Mouse (Mus musculus): ENCODE results near the gene Ptgds. TPM values are rescaled to one million over a fixed set of nuclear protein-coding genes. Genes with fewer than 3 reads are reported as not detected.

Gene Ptgds
- total and polyA plus RNA-seq, 2 experiments from 2014 or later: 1,729 to 1,919 TPM

DNA sequence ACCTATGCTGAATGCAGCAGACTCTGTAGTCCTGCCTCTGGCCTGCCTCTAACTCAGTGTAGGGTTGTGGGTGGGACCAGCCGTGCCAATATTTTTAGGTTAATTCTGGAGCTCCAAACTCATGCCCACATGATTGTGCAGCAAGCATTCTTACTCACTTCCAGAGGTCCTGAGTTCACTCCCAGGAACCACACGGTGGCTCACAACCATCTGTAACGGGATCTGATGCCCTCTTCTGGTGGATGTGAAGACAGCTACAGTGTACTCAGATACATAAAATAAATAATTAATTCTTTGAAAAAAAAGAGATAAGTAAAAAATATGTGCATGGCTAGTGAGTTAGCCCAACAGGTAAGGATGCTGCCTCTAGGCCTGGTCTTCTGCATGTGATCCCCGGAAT lies 26.6 kb upstream of the Ptgds start:
- no peak for ATAC-seq
- TF ChIP-seq CTCF (IDR thresholded peaks at IDR 0.05; ENCODE audit: low read depth): peak; percentile 68
- Histone ChIP-seq H3K4me2 (ENCODE audit: low read depth) (no peak overlapping the region), H3K27ac (ENCODE audit: low read depth, low read length) (no peak overlapping the region), H3K27me3 (ENCODE audit: insufficient read depth, low read length) (no peaks in the 10 kb centered on the region), H3K9ac (no peak overlapping the region), H3K4me3 (ENCODE audit: low read depth, low read length) (no peak overlapping the region), H3K9me3 (ENCODE audit: low read length) (no peaks in the 10 kb centered on the region), H3K4me1 (ENCODE audit: insufficient read depth) (peaks cover 2% of the 10 kb centered on the region), H3K36me3 (ENCODE audit: insufficient read depth) (no peaks in the 10 kb centered on the region)
- 42% methylated on average over 4 of the region's 4 CpGs for WGBS
- peak; percentile 32 for DNase-seq

DNA sequence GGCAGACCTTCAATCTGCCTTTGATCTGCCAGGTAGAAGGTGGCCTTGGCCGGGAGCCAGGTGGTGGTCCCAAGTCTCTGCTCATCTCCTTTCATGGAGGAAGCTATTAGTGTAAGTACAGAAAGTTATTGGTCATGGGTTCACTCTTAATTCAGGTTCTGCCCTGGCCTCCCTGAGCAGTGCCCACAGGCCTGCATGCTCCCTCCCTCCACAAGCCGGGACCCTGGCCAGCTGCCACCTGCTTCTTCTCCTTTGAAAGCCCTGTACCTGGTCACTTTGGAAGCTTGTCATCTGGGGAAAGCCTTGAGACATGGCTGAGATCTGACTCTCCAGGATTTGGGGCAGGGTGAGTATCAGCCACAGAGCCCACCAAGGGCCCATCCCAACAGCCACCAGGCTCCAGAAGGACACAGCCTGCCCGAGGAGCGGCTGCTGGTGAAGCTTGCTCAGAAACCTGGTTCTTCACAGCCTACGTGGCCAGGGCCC lies 23.7 kb upstream of the Ptgds start, which contains the start of gene Lcn12:
Gene Lcn12 (minus strand): TSS at position 436 of the 486 bp plus-strand sequence.
- Histone ChIP-seq H3K4me1 (ENCODE audit: insufficient read depth) (no peaks in the 10 kb centered on the region), H3K4me3 (ENCODE audit: low read depth, low read length) (no peak within 1 kb of the TSS), H3K9ac (no peak within 1 kb of the TSS), H3K27me3 (ENCODE audit: insufficient read depth, low read length) (no peaks in the 10 kb centered on the region), H3K27ac (ENCODE audit: low read depth, low read length) (no peak within 1 kb of the TSS), H3K4me2 (ENCODE audit: low read depth) (no peak within 1 kb of the TSS), H3K9me3 (ENCODE audit: low read length) (no peaks in the 10 kb centered on the region), H3K36me3 (ENCODE audit: insufficient read depth) (no peaks in the 10 kb centered on the region)
- ATAC-seq (no peak), DNase-seq (no peak)
- 89% methylated on average over 5 of the region's 5 CpGs for WGBS
- no peak for TF ChIP-seq CTCF (IDR thresholded peaks at IDR 0.05; ENCODE audit: low read depth)

- Histone ChIP-seq H3K36me3 (ENCODE audit: insufficient read depth) (no peaks in the 10 kb centered on the region), H3K27me3 (ENCODE audit: insufficient read depth, low read length) (no peaks in the 10 kb centered on the region), H3K4me3 (ENCODE audit: low read depth, low read length) (no peak overlapping the region), H3K4me1 (ENCODE audit: insufficient read depth) (no peaks in the 10 kb centered on the region), H3K4me2 (ENCODE audit: low read depth) (no peak overlapping the region), H3K9ac (no peak overlapping the region), H3K9me3 (ENCODE audit: low read length) (no peaks in the 10 kb centered on the region), H3K27ac (ENCODE audit: low read depth, low read length) (no peak overlapping the region)
- DNase-seq (no peak), ATAC-seq (no peak)
- 84% methylated on average over 5 of the region's 5 CpGs for WGBS
- no peak for TF ChIP-seq CTCF (IDR thresholded peaks at IDR 0.05; ENCODE audit: low read depth)
These were observed 23.1 kb upstream of the Ptgds start for GRCm38 (mm10) chr2:25492988-25493387.

- Histone ChIP-seq H3K27ac (ENCODE audit: low read depth, low read length) (no peak overlapping the region), H3K27me3 (ENCODE audit: insufficient read depth, low read length) (no peaks in the 10 kb centered on the region), H3K9me3 (ENCODE audit: low read length) (no peaks in the 10 kb centered on the region), H3K9ac (no peak overlapping the region), H3K36me3 (ENCODE audit: insufficient read depth) (no peaks in the 10 kb centered on the region), H3K4me2 (ENCODE audit: low read depth) (no peak overlapping the region), H3K4me1 (ENCODE audit: insufficient read depth) (no peaks in the 10 kb centered on the region), H3K4me3 (ENCODE audit: low read depth, low read length) (no peak overlapping the region)
- WGBS: 79% methylated on average over 7 of the region's 7 CpGs
- ATAC-seq (no peak), DNase-seq (no peak)
- TF ChIP-seq CTCF (IDR thresholded peaks at IDR 0.05; ENCODE audit: low read depth): no peak
These were observed 18.8 kb upstream of the Ptgds start for GRCm38 (mm10) chr2:25488671-25489068.

- Histone ChIP-seq H3K4me3 (ENCODE audit: low read depth, low read length) (no peak overlapping the region), H3K4me2 (ENCODE audit: low read depth) (no peak overlapping the region), H3K27ac (ENCODE audit: low read depth, low read length) (no peak overlapping the region), H3K36me3 (ENCODE audit: insufficient read depth) (no peaks in the 10 kb centered on the region), H3K9me3 (ENCODE audit: low read length) (no peaks in the 10 kb centered on the region), H3K27me3 (ENCODE audit: insufficient read depth, low read length) (no peaks in the 10 kb centered on the region), H3K4me1 (ENCODE audit: insufficient read depth) (no peaks in the 10 kb centered on the region), H3K9ac (no peak overlapping the region)
- DNase-seq: no peak
- no peak for TF ChIP-seq CTCF (IDR thresholded peaks at IDR 0.05; ENCODE audit: low read depth)
- WGBS: 80% methylated on average over 6 of the region's 6 CpGs
- no peak for ATAC-seq
These were observed 18.3 kb upstream of the Ptgds start for GRCm38 (mm10) chr2:25487965-25488670.

- Histone ChIP-seq H3K4me2 (ENCODE audit: low read depth) (no peak overlapping the region), H3K4me1 (ENCODE audit: insufficient read depth) (no peaks in the 10 kb centered on the region), H3K27me3 (ENCODE audit: insufficient read depth, low read length) (no peaks in the 10 kb centered on the region), H3K36me3 (ENCODE audit: insufficient read depth) (no peaks in the 10 kb centered on the region), H3K9ac (no peak overlapping the region), H3K27ac (ENCODE audit: low read depth, low read length) (no peak overlapping the region), H3K9me3 (ENCODE audit: low read length) (no peaks in the 10 kb centered on the region), H3K4me3 (ENCODE audit: low read depth, low read length) (no peak overlapping the region)
- no peak for DNase-seq
- 76% methylated on average over 11 of the region's 11 CpGs for WGBS
- no peak for ATAC-seq
- no peak for TF ChIP-seq CTCF (IDR thresholded peaks at IDR 0.05; ENCODE audit: low read depth)
These were observed 15.2 kb upstream of the Ptgds start for GRCm38 (mm10) chr2:25484901-25485647.

DNA sequence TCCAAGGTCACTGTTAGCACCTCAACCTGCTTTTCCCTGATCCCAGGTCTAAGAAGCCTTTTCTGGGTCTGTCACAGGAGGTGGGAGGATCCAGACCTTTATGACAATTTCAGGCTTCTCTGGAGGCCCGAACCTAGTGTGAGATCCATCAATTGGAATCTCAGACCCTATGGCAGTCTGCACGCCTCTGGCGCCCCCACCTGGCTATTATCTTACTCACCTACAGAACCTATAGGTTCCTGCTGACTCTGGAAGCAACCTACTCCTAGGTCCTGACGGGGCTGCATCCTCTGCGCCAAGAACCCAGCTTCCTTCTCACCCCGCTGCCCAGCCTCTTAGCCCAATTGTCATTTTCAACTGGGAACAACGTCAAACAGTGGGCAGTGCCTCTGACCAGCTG lies 13.1 kb upstream of the Ptgds start:
- no peak overlapping the region for H3K9ac ChIP-seq
- H3K4me2 ChIP-seq (ENCODE audit: low read depth): no peak overlapping the region
- no peaks in the 10 kb centered on the region for H3K4me1 ChIP-seq (ENCODE audit: insufficient read depth)
- H3K27ac ChIP-seq (ENCODE audit: low read depth, low read length): no peak overlapping the region
- no peak for ATAC-seq
- H3K36me3 ChIP-seq (ENCODE audit: insufficient read depth): no peaks in the 10 kb centered on the region
- H3K27me3 ChIP-seq (ENCODE audit: insufficient read depth, low read length): no peaks in the 10 kb centered on the region
- DNase-seq: no peak
- H3K9me3 ChIP-seq (ENCODE audit: low read length): no peaks in the 10 kb centered on the region
- H3K4me3 ChIP-seq (ENCODE audit: low read depth, low read length): no peak overlapping the region
- 21% methylated on average over 7 of the region's 7 CpGs for WGBS
- no peak for TF ChIP-seq CTCF (IDR thresholded peaks at IDR 0.05; ENCODE audit: low read depth)
